Mouse (Mus musculus) monocyte, adult 5-6 weeks (primary cell): Measurements from ENCODE around the gene Zscan2. TPM values are rescaled to one million over a fixed set of nuclear protein-coding genes. Genes with fewer than 3 reads are reported as not detected.

Experiments
- ATAC-seq: fragments of 153-309, 156-312 bp; replicated peaks from 2 replicates; pipeline ENCODE4 v1.8.0; 2017; ENCODE audit warnings: mild to moderate bottlenecking; ENCODE audit not compliant: low TSS enrichment, insufficient number of reproducible peaks, severe bottlenecking, poor library complexity, low FRiP score
- total RNA-seq: library from RNA; stranded (forward); fragments of 200-1000, 200-491, 200-594 nt; gene quantifications from 3 replicates; pipeline ENCODE4 v1.2.3, GENCODE M21; 2017

Gene Zscan2
- total RNA-seq, 1 experiment from 2014 or later, result 12.1 TPM

- no peak for ATAC-seq
Measured at GRCm38 (mm10) chr7:80866514-80867147, 5.9 kb downstream of the Zscan2 start.

GRCm38 (mm10) chr7:80868686-80869085, 8.0 kb downstream of the Zscan2 start:
- ATAC-seq, result no peak

- no peak for ATAC-seq
Measured at GRCm38 (mm10) chr7:80873038-80873437, 12.3 kb downstream of the Zscan2 start.

- no peak for ATAC-seq
Measured at GRCm38 (mm10) chr7:80873631-80874030, 12.9 kb downstream of the Zscan2 start.

GRCm38 (mm10) chr7:80875727-80876126, 15.0 kb downstream of the Zscan2 start:
- no peak for ATAC-seq

GRCm38 (mm10) chr7:80882830-80883505, 22.2 kb downstream of the Zscan2 start:
- ATAC-seq, result peak; percentile 89

GRCm38 (mm10) chr7:80885666-80886065, 24.9 kb downstream of the Zscan2 start:
- ATAC-seq, result no peak

- no peak for ATAC-seq
Measured at GRCm38 (mm10) chr7:80888595-80888994, 27.9 kb downstream of the Zscan2 start.

- ATAC-seq, result 0 out of 2 replicates have a peak, but pooled peaks have one; percentile 10
Measured at GRCm38 (mm10) chr7:80889021-80889511, 28.3 kb downstream of the Zscan2 start.

- ATAC-seq, result no peak; the same call in 1 of the 2 replicates
Measured at GRCm38 (mm10) chr7:80889841-80890241, 29.1 kb downstream of the Zscan2 start.

GRCm38 (mm10) chr7:80893086-80893752, 32.5 kb downstream of the Zscan2 start:
- ATAC-seq, result no peak

GRCm38 (mm10) chr7:80893753-80894129, 33.0 kb downstream of the Zscan2 start:
- ATAC-seq, result no peak

GRCm38 (mm10) chr7:80894196-80894595, 33.5 kb downstream of the Zscan2 start:
- ATAC-seq, result no peak

- no peak for ATAC-seq
Measured at GRCm38 (mm10) chr7:80894815-80895519, 34.2 kb downstream of the Zscan2 start.

- ATAC-seq, result no peak
Measured at GRCm38 (mm10) chr7:80897134-80897533, 36.4 kb downstream of the Zscan2 start.

GRCm38 (mm10) chr7:80897721-80898120, 37.0 kb downstream of the Zscan2 start:
- no peak for ATAC-seq

- ATAC-seq, result peak; percentile 94
Measured at GRCm38 (mm10) chr7:80900944-80901501, 40.3 kb downstream of the Zscan2 start, which contains the start of gene Wdr73. Wdr73 (minus strand) TSS chr7:80901269.

GRCm38 (mm10) chr7:80901541-80902274, 41.0 kb downstream of the Zscan2 start:
- no peak for ATAC-seq
